Mouse (Mus musculus): Measurements from ENCODE around the gene E2f2.

The E2f2 gene

DNA sequence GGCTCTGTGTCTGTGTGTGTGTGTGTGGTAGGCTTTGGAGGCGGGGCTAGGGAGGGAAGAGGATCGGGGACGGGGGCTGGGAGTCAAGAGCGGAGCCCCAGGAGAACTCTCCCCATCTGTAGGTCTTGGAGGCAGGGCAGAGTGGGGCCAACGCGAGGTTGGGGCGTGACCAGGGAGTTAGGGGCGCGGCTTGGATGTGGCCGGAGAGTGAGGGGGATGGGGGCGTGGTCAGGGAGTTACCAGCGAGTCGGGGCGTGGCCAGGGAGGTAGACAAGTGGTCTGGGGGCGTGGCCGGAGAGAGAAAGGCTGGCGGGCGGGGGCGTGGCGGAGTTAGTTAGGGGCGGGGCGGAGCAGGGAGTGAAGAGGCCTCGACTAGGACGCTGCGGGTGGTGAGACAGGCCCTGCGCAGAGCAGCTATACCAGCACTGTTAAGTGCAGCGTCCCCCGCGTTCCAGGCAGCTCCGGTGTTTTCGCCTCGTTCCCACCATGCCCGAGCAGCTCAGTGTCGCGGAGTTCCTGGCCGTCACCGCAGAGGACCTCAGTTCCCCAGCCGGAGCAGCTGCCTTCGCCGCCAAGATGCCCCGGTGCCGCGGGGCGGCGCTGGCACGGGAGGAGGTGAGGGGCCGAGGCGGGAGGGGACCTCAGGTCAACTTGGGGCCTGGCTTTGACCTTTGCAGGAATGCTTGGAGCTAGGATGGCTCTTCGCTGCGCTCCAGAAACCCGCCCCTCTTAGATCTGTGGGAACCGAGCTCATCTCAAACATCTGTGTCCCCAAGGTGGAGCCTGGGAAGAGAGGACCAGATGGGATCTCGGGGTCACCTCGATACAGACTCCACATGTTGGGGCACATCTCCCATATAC lies 34.1 kb downstream of the E2f2 start, which contains the start of gene Asap3:
Gene Asap3, plus strand, starts transcription at position 333 of the 861 bp plus-strand sequence.
- peak; percentile 97 to 98 for DNase-seq

DNA sequence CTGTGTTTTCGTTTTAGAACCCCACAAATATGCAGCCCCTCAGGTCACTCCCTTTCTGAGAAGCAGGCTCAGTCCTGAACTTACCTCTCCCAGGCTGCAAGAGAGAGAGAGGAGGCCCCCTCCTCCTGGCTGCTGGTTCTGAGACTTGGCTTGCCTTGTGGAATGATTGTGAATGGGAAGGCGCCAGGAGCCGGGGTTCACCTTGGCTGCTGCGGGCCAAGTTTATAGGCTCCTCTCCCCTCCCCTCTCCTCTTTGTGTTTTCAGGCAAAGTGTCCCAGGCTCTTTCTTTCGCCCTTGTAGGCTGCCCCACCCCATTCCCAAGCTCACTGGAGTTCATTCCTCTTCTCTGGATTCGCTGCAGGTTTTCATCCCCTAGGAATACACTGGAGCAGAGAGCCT lies 34.7 kb downstream of the E2f2 start:
- DNase-seq, result no peak

DNA sequence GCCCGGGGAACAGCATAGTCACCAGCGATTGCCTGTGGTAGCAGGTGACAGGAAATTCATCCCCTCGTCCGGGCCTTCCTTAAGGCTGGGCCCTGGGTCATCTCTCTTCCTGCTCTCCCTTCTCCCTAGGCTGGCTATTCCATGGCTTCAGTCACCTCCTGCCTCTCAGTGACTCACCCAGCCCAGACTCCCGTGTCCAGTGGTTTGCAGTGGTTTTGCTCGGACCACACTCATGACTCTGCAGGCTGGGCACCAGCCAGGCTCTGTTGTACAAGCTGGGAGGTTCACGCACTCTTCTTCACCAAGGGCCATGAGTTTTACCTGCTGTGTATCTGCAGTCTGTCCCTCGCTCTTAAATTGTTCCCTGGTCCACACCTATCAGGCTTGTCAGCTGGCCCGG lies 38.7 kb downstream of the E2f2 start:
- DNase-seq, result no peak

DNA sequence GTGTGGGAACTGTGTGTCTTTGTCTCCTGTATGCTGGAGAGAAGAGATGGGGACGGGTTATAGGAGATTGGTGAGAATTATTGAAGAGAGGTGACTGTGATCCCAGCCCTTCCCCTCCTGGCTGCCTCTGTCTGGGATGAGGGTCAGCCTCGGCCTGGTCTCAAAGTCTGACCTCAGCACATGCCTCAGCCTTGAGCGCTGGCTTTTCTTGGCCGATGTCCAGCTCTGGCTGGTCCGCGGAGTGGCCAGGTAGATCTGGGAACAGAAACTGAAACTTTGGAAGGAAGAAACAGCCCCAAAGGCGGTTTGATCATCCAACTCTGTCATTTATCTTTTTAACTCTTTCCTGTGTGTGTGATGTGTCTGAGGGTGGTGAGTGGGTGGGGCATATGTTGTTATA lies 41.4 kb downstream of the E2f2 start:
- peak; percentile 47 to 62 for DNase-seq

DNA sequence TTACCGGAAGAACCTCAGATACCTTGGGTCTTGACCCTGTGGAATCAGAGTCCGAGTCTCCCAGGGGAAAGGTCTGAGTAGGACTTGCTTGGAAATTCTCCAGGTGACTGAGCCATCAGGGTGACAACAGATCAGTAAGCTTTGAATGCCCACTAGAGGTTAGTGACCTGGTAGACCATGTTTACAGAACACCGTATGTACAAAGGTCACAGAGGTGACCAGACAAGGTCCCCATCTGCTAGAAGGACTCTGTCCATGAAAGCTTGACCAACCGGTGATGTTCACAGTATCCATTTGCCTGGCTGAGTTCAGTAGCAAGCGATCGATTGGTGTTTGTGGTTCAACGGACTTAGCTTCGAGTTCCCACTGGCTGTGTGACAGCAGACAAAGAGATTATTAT lies 42.6 kb downstream of the E2f2 start:
- DNase-seq, result no peak

- no peak for DNase-seq
Measured at GRCm38 (mm10) chr4:136215576-136215975, 43.4 kb downstream of the E2f2 start.

DNA sequence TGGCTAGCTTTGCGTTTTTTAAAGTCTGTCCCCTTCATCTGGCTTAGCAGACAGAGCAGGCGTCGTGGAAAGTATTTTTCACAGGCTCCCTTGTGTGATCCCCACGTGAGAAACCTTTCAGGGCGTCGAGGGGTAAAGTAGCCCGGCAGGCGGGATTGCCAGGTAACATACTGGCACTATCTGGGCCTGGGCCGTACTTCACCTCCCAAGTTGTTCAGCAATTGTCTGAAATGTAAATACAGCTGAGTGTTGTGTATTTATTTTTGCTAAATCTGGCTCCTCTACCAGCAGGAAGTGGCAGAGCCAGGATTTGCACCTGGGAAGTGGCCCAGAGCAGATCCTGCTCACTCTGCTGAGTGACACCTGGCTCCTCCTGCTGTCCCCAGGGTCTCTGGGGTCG lies 44.9 kb downstream of the E2f2 start:
- DNase-seq, result peak; percentile 47 to 66

DNA sequence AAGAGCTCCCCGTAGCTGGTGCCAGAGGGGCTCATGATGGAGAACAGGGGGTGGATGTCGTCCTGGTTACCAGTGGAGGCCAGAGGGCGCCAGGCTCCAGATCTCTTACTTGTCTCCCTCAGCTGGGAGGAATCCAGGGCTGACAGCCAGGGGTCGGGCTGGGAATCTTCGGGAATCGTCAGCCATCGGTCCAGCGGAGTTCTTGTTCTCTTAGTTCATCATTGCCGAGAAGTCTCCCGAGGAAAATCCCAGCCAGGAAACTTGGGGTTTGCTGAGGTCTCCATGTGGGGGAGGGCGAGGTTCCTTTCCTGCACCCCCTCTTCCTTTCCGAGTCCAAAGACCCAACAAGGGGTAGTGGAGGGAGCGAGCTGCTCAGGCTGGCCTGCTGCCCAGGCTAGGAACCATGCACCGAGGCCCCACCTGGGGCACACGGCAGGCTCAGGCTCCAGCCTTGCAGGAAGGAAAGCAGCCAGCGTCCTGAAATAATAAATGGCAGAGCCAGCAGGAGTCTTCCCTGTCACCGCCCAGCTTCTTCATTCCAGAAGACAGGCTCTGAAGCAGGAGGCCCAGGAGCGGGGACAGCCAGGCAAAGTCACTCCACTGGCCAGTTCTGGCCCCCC lies 46.5 kb downstream of the E2f2 start:
- peak; percentile 67 to 85 for DNase-seq

DNA sequence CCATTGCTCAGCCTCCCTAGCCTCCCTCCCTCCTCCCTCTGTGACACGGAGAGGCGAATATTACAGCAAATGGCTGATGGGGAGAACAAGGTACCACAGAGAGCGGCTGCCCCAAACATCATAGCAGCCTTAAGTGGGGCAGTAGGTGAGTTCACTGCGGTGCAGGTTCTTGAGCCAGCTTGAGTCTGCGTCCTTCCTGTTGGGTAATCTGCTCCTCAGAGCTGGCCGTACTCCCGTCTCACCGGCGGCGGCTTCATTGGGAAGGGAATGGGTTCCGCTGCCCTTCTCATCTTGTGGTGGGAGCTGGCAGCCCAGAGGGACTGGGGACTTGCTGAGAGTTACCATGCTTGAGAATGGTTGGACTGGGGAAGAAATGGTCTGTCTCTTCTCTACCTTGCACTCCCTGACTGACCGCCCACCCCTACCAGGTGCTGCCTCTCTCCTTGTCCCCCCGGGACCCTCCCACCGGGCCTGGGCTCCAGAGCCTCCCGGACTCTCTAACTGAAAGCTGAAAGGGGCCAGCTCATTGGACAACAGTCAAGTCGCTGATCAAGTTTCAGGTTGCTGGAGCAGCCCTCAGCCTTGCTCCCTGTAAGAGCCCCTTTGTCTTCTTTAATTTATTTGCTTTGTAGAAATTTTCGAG lies 48.1 kb downstream of the E2f2 start:
- peak; percentile 45 to 66 for DNase-seq

DNA sequence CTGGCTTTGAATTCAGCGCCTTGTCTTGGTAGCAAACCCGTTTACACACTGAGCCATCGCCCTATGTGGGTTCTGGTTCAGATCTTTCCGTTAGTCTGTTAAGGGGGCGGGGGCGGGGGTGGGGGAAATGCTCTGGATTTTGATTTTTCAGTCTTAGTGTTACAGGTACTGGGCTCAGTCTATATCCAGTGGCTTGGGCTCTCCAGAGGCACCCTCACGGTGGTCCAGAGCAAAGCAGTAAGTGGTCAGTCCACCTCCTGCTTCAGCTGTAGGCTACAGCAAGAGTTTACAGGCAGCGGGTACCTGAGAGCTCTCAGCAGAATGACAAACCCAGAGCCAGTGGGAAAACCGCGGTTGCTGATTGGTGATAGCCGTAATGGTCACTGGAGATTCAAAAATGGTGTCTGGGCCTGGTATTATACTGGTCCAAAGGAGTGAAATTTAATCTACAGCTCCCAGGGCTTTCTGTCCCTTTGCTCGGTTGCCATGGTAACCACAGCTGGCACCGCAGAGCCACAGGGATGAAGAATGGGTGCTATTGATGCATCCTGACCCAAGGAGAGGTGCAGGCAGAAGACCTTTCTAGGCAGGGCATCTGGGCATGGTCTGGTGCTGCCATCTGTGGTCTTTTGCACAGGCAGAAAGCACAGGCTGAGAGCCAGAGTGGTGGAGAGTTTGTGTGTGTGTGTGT lies 51.5 kb downstream of the E2f2 start:
- DNase-seq, result no peak

DNA sequence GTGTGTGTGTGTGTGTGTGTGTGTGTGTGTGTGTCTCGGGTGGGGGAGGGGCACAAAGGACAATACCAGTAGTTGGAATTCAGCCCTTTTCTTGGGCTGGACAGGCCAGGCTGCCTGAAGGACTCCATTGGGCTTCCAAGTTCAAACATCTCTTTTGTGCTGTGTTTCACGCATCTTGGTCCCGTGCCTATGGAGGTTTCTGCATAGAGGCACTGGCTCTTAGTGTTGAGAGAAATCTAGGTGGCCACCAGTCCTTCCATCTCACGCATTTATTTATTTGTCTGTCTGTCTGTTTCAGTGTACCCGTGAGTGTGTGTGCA lies 52.0 kb downstream of the E2f2 start:
- DNase-seq, result no peak

GRCm38 (mm10) chr4:136224677-136225460 lies 52.7 kb downstream of the E2f2 start:
- no peak for DNase-seq

DNA sequence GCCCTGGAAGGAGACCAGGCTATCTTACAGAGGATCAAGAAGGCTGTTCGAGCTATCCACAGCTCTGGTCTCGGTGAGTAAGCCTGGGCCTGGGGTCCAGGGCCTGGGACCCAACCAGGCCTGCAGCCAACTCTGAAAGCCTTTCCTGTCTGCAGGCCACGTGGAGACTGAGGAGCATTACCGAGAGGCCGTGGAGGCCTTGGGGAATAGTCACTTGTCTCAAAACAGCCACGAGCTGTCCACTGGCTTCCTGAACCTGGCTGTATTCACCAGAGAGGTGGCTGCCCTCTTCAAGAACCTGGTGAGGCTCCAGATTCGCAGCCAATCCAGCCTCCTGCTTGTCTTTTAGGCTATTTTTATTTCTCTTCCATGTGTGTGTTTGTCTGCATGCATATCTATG lies 55.2 kb downstream of the E2f2 start:
- no peak for DNase-seq

DNA sequence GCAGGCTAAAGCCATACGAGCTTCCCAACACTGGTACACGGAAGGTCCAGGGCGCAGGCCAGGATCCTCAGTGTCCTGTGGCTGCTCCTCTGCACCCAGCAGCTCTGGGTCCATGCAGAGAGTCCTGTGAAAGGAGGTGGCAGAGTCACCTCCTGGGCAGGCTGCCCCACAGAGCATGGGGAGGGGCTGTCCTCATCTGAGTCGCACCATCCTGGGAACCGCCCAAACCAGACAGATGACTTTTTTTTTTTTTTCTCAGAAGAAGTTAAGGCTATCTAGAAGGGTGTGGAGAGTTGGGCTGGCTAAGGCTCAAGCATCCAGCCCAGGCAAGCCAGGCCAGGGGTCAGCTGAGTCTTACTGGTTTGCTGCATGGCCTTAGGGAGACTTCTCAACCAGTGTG lies 56.4 kb downstream of the E2f2 start:
- peak in 1 of 2 experiments; percentile 56 for DNase-seq

DNA sequence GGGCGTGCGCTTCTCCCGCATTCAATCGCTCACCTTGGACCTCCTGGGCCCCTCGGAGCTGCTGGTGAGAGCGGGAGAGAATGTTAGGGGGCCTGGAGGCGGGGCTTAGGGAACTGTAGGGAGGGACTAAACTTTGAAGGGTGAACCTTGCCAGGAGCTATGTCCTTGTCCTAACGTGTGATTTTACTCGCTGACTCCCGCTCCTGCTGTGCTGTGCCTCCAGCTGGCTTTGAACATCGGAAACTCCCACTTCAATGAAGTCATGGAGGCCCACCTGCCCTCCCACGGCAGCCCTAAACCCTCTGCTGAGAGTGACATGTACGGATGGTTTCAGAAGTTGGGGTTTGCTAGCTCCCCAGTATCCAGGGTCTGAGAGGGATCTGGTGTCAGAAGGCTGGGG lies 66.5 kb downstream of the E2f2 start:
- DNase-seq, result no peak

- DNase-seq, result no peak
Measured at GRCm38 (mm10) chr4:136239111-136239510, 66.9 kb downstream of the E2f2 start.

- DNase-seq, result peak; percentile 82 to 88
Measured at GRCm38 (mm10) chr4:136239622-136240021, 67.4 kb downstream of the E2f2 start.

- DNase-seq, result no peak
Measured at GRCm38 (mm10) chr4:136240123-136240522, 67.9 kb downstream of the E2f2 start.

- DNase-seq, result no peak
Measured at GRCm38 (mm10) chr4:136240955-136241354, 68.8 kb downstream of the E2f2 start.

GRCm38 (mm10) chr4:136242065-136242703 lies 70.0 kb downstream of the E2f2 start:
- peak in 1 of 2 experiments; percentile 55 for DNase-seq

DNA sequence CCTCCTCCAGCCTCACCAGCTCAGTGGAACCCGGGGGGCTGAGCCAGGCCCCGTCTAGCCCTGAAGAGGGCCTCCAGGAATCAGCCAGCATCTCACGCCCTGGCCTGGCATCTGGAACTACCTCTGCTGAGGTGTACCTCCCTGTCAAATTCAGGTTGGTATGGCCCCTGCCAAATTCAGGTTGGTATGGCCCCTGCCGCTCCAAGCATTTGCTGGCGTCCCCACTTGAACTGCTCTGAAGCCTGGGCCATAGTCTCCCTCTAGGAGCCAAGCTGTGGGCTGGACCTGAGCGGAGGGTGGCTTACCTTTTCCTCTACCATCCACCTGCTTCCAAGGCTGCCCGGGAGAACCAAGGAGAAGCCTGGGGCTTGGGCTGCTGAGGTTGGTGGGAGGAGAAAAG lies 70.5 kb downstream of the E2f2 start:
- no peak for DNase-seq

GRCm38 (mm10) chr4:136244208-136244607 lies 72.0 kb downstream of the E2f2 start:
- DNase-seq, result no peak

Measured in lung, postnatal 4 days (tissue).